In genomic region chr16:85767341-85767740, GRCm38 (mm10) we compare ENCODE assay signal across 24 mouse cellular contexts. TPM values are rescaled to one million over a fixed set of nuclear protein-coding genes. Genes with fewer than 3 reads are reported as not detected.
A peak's percentile ranks its signal among the peaks of the same experiment; 100 is the strongest.
DNase-seq lines count a peak whose midpoint lies in the region; ATAC-seq and TF ChIP-seq lines count a peak whose summit lies in the region.
"Had no signal": no experiment of that assay in that cellular context is flagged by ENCODE, and none has a peak within 500 bp of the region (broad histone marks: within the 10 kb centered on the region; RNA-seq: fewer than 3 reads in every experiment).

No protein-coding gene starts in this region.

- H3K9ac ChIP-seq in forebrain, postnatal 0 days = no peak overlapping the region
- no peak overlapping the region for H3K9ac ChIP-seq in forebrain, embryonic 16.5 days (replicated peaks; ENCODE audit: low read depth, low read length)
- no peak overlapping the region for H3K9ac ChIP-seq in midbrain, embryonic 11.5 days (ENCODE audit: low read length)
- H3K9ac ChIP-seq in midbrain, embryonic 15.5 days = no peak overlapping the region
- H3K9ac ChIP-seq: embryonic facial prominence, embryonic 13.5 days; embryonic facial prominence, embryonic 15.5 days; forebrain, embryonic 12.5 days had no signal

- no peak overlapping the region for H3K4me3 ChIP-seq in forebrain, postnatal 0 days (ENCODE audit: low read depth, low read length)
- no peak overlapping the region for H3K4me3 ChIP-seq in forebrain, embryonic 16.5 days (replicated peaks; ENCODE audit: low read length)
- no peak overlapping the region for H3K4me3 ChIP-seq in midbrain, embryonic 11.5 days (ENCODE audit: low read depth, low read length)
- H3K4me3 ChIP-seq in midbrain, embryonic 15.5 days = no peak overlapping the region
- H3K4me3 ChIP-seq: embryonic facial prominence, embryonic 13.5 days; embryonic facial prominence, embryonic 15.5 days; erythroblast, embryonic 14.5 days; forebrain, embryonic 10.5 days; forebrain, embryonic 12.5 days had no signal

- TF ChIP-seq CTCF in forebrain, postnatal 0 days (IDR thresholded peaks at IDR 0.05; ENCODE audit: low read depth) = no peak
- TF ChIP-seq CTCF in brain, embryonic 14.5 days (IDR thresholded peaks at IDR 0.05; ENCODE audit: borderline replicate concordance, extremely low read depth, insufficient read depth, insufficient read length) = no peak

- H3K4me1 ChIP-seq in forebrain, postnatal 0 days (ENCODE audit: insufficient read depth) = no peaks in the 10 kb centered on the region
- H3K4me1 ChIP-seq in forebrain, embryonic 16.5 days (replicated peaks; ENCODE audit: control insufficient read depth, insufficient read depth, low read length) = no peaks in the 10 kb centered on the region
- H3K4me1 ChIP-seq in midbrain, embryonic 11.5 days (ENCODE audit: control insufficient read depth, insufficient read depth, low read length) = no peaks in the 10 kb centered on the region
- H3K4me1 ChIP-seq in midbrain, embryonic 15.5 days = no peaks in the 10 kb centered on the region
- H3K4me1 ChIP-seq: embryonic facial prominence, embryonic 15.5 days; forebrain, embryonic 10.5 days; forebrain, embryonic 12.5 days had no signal

- H3K27me3 ChIP-seq in forebrain, postnatal 0 days (ENCODE audit: insufficient read depth, low read length) = no peaks in the 10 kb centered on the region
- H3K27me3 ChIP-seq in forebrain, embryonic 16.5 days (replicated peaks; ENCODE audit: control insufficient read depth, insufficient read depth, low read length) = no peaks in the 10 kb centered on the region
- H3K27me3 ChIP-seq in midbrain, embryonic 11.5 days (ENCODE audit: control insufficient read depth, insufficient read depth, low read length) = no peaks in the 10 kb centered on the region
- H3K27me3 ChIP-seq in midbrain, embryonic 15.5 days (replicated peaks) = no peaks in the 10 kb centered on the region
- H3K27me3 ChIP-seq: embryonic facial prominence, embryonic 13.5 days; embryonic facial prominence, embryonic 15.5 days; forebrain, embryonic 12.5 days had no signal

- no peak for DNase-seq in forebrain, postnatal 0 days
- no peak for DNase-seq in midbrain, embryonic 11.5 days (ENCODE audit: low spot score, missing footprints)
- peak; percentile 7 for DNase-seq in brain, embryonic 14.5 days (ENCODE audit: low read depth)
- DNase-seq in retina, embryonic 14.5 days (ENCODE audit: low spot score) = peak; percentile 58
- DNase-seq in right cerebral cortex, postnatal 14 days = no peak
- DNase-seq in adrenal gland, postnatal 25 days = no peak
- DNase-seq: adrenal gland, adult 2 months; adrenal gland, postnatal 10 days; adrenal gland, postnatal 36 days; cerebellum, adult 11 months; cerebellum, adult 18-20 months; cerebellum, adult 8-10 months; cerebellum, adult 9-11 months; cerebellum, postnatal 14 days; cerebellum, postnatal 36 days had no signal

- H3K4me2 ChIP-seq in forebrain, postnatal 0 days (ENCODE audit: low read depth) = no peak overlapping the region
- no peak overlapping the region for H3K4me2 ChIP-seq in forebrain, embryonic 16.5 days (ENCODE audit: low read length)
- H3K4me2 ChIP-seq in midbrain, embryonic 11.5 days = no peak overlapping the region
- H3K4me2 ChIP-seq in midbrain, embryonic 15.5 days = no peak overlapping the region
- H3K4me2 ChIP-seq: embryonic facial prominence, embryonic 13.5 days; embryonic facial prominence, embryonic 15.5 days; forebrain, embryonic 12.5 days had no signal

- WGBS in forebrain, postnatal 0 days = 39% methylated on average over 4 of the region's 4 CpGs
- WGBS in forebrain, embryonic 16.5 days = 50% methylated on average over 4 of the region's 4 CpGs
- 30% methylated on average over 4 of the region's 4 CpGs for WGBS in midbrain, embryonic 11.5 days
- WGBS in midbrain, embryonic 15.5 days = 28% methylated on average over 4 of the region's 4 CpGs

- H3K36me3 ChIP-seq in forebrain, postnatal 0 days (ENCODE audit: insufficient read depth) = no peaks in the 10 kb centered on the region
- no peaks in the 10 kb centered on the region for H3K36me3 ChIP-seq in forebrain, embryonic 16.5 days (ENCODE audit: control insufficient read depth, insufficient read depth)
- no peaks in the 10 kb centered on the region for H3K36me3 ChIP-seq in midbrain, embryonic 11.5 days (ENCODE audit: control insufficient read depth, insufficient read depth, low read length)
- H3K36me3 ChIP-seq in midbrain, embryonic 15.5 days (replicated peaks) = no peaks in the 10 kb centered on the region
- H3K36me3 ChIP-seq: embryonic facial prominence, embryonic 13.5 days; embryonic facial prominence, embryonic 15.5 days; forebrain, embryonic 10.5 days; forebrain, embryonic 12.5 days had no signal

- TF ChIP-seq POLR2A in brain, embryonic 14.5 days (IDR thresholded peaks at IDR 0.05; ENCODE audit: borderline replicate concordance, extremely low read depth, insufficient read depth, insufficient read length, poor library complexity, severe bottlenecking) = no peak

- no peaks in the 10 kb centered on the region for H3K9me3 ChIP-seq in forebrain, postnatal 0 days (ENCODE audit: low read length)
- H3K9me3 ChIP-seq in forebrain, embryonic 16.5 days (ENCODE audit: control insufficient read depth, low read length) = no peaks in the 10 kb centered on the region
- no peaks in the 10 kb centered on the region for H3K9me3 ChIP-seq in midbrain, embryonic 11.5 days (ENCODE audit: control insufficient read depth, low read length)
- no peaks in the 10 kb centered on the region for H3K9me3 ChIP-seq in midbrain, embryonic 15.5 days
- H3K9me3 ChIP-seq: embryonic facial prominence, embryonic 13.5 days; embryonic facial prominence, embryonic 15.5 days; forebrain, embryonic 10.5 days; forebrain, embryonic 12.5 days had no signal

- no peak overlapping the region for H3K27ac ChIP-seq in forebrain, postnatal 0 days (ENCODE audit: low read depth, low read length)
- H3K27ac ChIP-seq in forebrain, embryonic 16.5 days (ENCODE audit: low read length) = no peak overlapping the region
- no peak overlapping the region for H3K27ac ChIP-seq in midbrain, embryonic 11.5 days (ENCODE audit: low read depth, low read length)
- no peak overlapping the region for H3K27ac ChIP-seq in midbrain, embryonic 15.5 days
- H3K27ac ChIP-seq: embryonic facial prominence, embryonic 13.5 days; embryonic facial prominence, embryonic 15.5 days; forebrain, embryonic 10.5 days; forebrain, embryonic 12.5 days had no signal

- peak; percentile 18; the same call in 1 of the 2 replicates for ATAC-seq in forebrain, postnatal 0 days
- no peak for ATAC-seq in forebrain, embryonic 16.5 days
- 0 out of 2 replicates have a peak, but pooled peaks have one; percentile 38 for ATAC-seq in midbrain, embryonic 11.5 days (ENCODE audit: low FRiP score)
- no peak for ATAC-seq in midbrain, embryonic 15.5 days (replicated peaks)
- ATAC-seq: forebrain, embryonic 14.5 days had no signal

RNA-seq across cellular contexts. Expression of gene Adamts1, which starts 35.6 kb away (rescaled TPM):
- 12.5 and 13.8 TPM in 2 replicates for total RNA-seq in forebrain, postnatal 0 days (2014; rRNA removed)
- 3.7 and 5.1 TPM in 2 replicates for polyA plus RNA-seq in forebrain, postnatal 0 days (2015; fragmentation: Nextera tagmentation; extraction: Ambion mirVana)
- 10.1 and 11.3 TPM in 2 replicates for polyA plus RNA-seq in forebrain, embryonic 16.5 days (2015; fragmentation: Nextera tagmentation; extraction: Ambion mirVana)
- polyA plus RNA-seq in midbrain, embryonic 11.5 days (2014; fragmentation: Nextera tagmentation; extraction: Ambion mirVana) = 9.4 and 9.7 TPM in 2 replicates
- 6.5 and 6.6 TPM in 2 replicates for polyA plus RNA-seq in midbrain, embryonic 15.5 days (2015; fragmentation: Nextera tagmentation; extraction: Ambion mirVana)
- 7.8 and 9.7 TPM in 2 replicates for polyA plus RNA-seq in brain, embryonic 14.5 days (2012; rRNA removed)
- total RNA-seq in adrenal gland, postnatal 25 days (2021) = 13.8 and 16.4 TPM in 2 replicates
- total RNA-seq: MEL had no signal
- polyA plus RNA-seq: erythroblast, embryonic 14.5 days had no signal

Comparison
In these comparisons a context has a peak if more than half of its experiments do, and no peak if none do; other contexts are left out.
1. ATAC-seq: peak in forebrain, postnatal 0 days (single experiment) and midbrain, embryonic 11.5 days (single experiment); none in forebrain, embryonic 16.5 days (single experiment) and midbrain, embryonic 15.5 days (single experiment).
2. DNase-seq: peak in brain, embryonic 14.5 days (single experiment) and retina, embryonic 14.5 days (single experiment); none in forebrain, postnatal 0 days (single experiment), midbrain, embryonic 11.5 days (single experiment), right cerebral cortex, postnatal 14 days (single experiment) and adrenal gland, postnatal 25 days (single experiment).